Mouse (Mus musculus): ENCODE results near the gene Tor1aip2.

Tor1aip2 gene

GRCm38 (mm10) chr1:156108400-156108799 is 73.2 kb downstream of the Tor1aip2 start:
- no peak for DNase-seq (ENCODE audit: low spot score in 2 of 2)

- DNase-seq (ENCODE audit: low spot score in 2 of 2) = no peak
These were observed 75.9 kb downstream of the Tor1aip2 start for GRCm38 (mm10) chr1:156111090-156111489.

DNA sequence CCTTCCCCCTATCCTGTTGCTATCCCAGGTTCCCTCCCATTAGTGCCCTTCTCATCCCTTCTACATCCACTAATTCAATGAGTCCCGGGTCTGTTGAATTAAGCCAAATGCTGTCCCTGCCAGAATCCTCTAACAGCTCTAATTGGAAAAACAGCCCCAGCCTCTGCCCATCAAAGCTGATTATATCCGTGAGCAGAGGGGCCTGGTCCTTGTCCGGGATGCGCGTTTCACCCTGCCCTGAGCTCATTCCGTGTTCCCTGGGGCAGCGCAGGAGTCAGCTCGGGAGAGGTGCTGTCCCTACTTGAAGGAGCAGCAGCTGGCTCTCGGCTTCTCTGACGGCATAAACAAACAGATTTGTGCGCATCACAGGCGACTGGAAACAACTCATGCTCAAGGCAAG is 76.5 kb downstream of the Tor1aip2 start:
- no peak for DNase-seq (ENCODE audit: low spot score in 2 of 2)

GRCm38 (mm10) chr1:156112142-156112541 is 76.9 kb downstream of the Tor1aip2 start:
- DNase-seq (ENCODE audit: low spot score in 2 of 2) = no peak

DNA sequence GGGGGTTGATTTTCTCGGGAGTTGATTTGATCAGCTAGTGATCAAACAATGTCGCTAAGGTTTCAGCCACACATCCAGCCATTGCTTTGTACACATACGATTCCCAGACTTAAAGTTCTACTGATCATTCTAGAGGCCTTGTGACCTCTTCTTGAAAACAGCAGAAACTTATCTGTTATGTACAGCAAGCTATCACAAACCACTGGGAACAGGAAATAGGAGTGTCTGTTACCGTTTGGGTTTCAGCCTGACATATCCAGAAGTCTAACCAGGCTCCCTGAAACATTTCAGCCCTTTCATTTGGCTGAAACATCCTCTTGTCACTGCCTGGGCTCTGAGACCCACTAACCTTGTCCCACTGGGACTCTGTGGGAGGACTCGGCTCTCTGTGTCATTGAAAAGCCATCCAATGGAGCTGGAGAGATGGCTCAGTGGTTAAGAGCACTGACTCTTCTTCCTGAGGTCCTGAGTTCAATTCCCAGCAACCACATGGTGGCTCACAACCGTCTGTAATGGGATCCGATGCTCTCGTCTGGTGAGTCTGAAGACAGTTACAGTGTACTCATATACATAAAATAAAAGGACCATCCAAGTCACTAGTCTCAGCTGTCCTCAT is 78.8 kb downstream of the Tor1aip2 start:
- DNase-seq (ENCODE audit: low spot score in 2 of 2) = no peak

DNA sequence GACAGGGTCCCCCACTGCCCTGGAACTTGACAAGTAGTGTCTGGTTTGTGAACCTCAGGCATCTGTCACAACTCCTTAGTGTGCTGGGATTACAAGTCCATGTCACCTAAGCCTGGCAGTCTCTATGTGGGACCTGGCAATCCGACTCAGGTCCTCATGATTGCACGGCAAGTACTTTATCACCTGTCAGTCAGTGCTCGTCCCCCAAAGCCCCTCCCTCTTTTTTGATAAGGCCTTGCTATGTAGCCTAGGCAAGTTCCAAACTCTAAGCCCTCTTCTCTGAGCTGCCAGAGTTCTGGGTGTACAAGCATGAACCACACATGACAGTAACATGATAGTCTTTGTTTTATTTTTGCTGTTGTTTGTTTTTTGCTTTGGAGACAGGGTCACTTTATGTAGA is 81.6 kb downstream of the Tor1aip2 start:
- DNase-seq (ENCODE audit: low spot score in 2 of 2) = no peak
